Mouse (Mus musculus) heart, postnatal 0 days (tissue): ENCODE data around the gene Map4k4. TPM values are rescaled to one million over a fixed set of nuclear protein-coding genes. Genes with fewer than 3 reads are reported as not detected.

Source experiments
- ATAC-seq: fragments of 200-750 bp; cut with Nextera tagmentation; 2 replicates; pipeline ENCODE4 v1.8.0; 2017; ENCODE audit warnings: low read depth, moderate number of reproducible peaks, moderate library complexity; ENCODE audit not compliant: insufficient read depth
- DNase-seq: peaks from one replicate; pipeline ENCODE4 v3.0.0-alpha.2; 2016; ENCODE audit warnings: low spot score
- H3K27ac ChIP-seq: fragments of 300-500 bp; sonication (generic); 2 replicates; pipeline ENCODE4 v1.5.1; 2014; ENCODE audit warnings: low read depth, mild to moderate bottlenecking
- H3K27me3 ChIP-seq: fragments of 300-500 bp; sonication (generic); 2 replicates; pipeline ENCODE4 v1.6.1; 2014; ENCODE audit warnings: low read length, mixed read lengths; ENCODE audit not compliant: control insufficient read depth, insufficient read depth
- H3K36me3 ChIP-seq: fragments of 300-500 bp; sonication (generic); replicated peaks from 2 replicates; pipeline ENCODE4 v1.6.1; 2014; ENCODE audit warnings: low read length, mixed read lengths; ENCODE audit not compliant: control insufficient read depth, insufficient read depth
- H3K4me1 ChIP-seq: fragments of 300-500 bp; sonication (generic); 2 replicates; pipeline ENCODE4 v1.6.1; 2014; ENCODE audit warnings: antibody characterized with exemption; ENCODE audit not compliant: control insufficient read depth, insufficient read depth
- H3K4me2 ChIP-seq: fragments of 300-500 bp; sonication (generic); 2 replicates; pipeline ENCODE4 v1.6.1; 2014; ENCODE audit warnings: low read depth, mild to moderate bottlenecking, low read length, moderate library complexity
- H3K4me3 ChIP-seq: fragments of 300-500 bp; sonication (generic); 2 replicates; pipeline ENCODE4 v1.5.1; 2014; ENCODE audit warnings: low read depth, low read length
- H3K9ac ChIP-seq: fragments of 300-500 bp; sonication (generic); replicated peaks from 2 replicates; pipeline ENCODE4 v1.6.1; 2014; ENCODE audit warnings: low read depth, low read length, mixed read lengths
- H3K9me3 ChIP-seq: fragments of 300-500 bp; sonication (generic); replicated peaks from 2 replicates; pipeline ENCODE4 v1.6.1; 2016; ENCODE audit warnings: low read length; ENCODE audit not compliant: control insufficient read depth
- CTCF ChIP-seq: IDR thresholded peaks from 2 replicates; pipeline ENCODE4 v1.5.1; 2016; ENCODE audit warnings: antibody characterized with exemption, control low read depth, low read depth
- EP300 ChIP-seq: IDR thresholded peaks from 2 replicates; pipeline ENCODE4 v1.6.1; 2016; ENCODE audit warnings: antibody characterized with exemption, low read depth
- WGBS: fragments of 180-500 bp; shearing (Covaris S2); extraction: QIAGEN DNeasy Blood & Tissue Kit; methylation state at CpG from one replicate; pipeline ENCODE4 v1.1.7; 2014; 5-methylcytosine and 5-hydroxymethylcytosine counted together
- polyA plus RNA-seq: library from polyadenylated mRNA; unstranded; fragments of >200 nt; fragmentation: Nextera tagmentation; extraction: Ambion mirVana; gene quantifications from 2 replicates; pipeline ENCODE4 v1.2.1, GENCODE M21; 2015
- total RNA-seq: library from RNA; depleted of rRNA; stranded (reverse); fragments of >200 nt; gene quantifications from 2 replicates; pipeline ENCODE4 v1.2.3, GENCODE M21; 2014; ENCODE audit warnings: low replicate concordance

Map4k4 gene
- total and polyA plus RNA-seq, 2 experiments from 2014 or later = 17.4 to 129 TPM

DNA sequence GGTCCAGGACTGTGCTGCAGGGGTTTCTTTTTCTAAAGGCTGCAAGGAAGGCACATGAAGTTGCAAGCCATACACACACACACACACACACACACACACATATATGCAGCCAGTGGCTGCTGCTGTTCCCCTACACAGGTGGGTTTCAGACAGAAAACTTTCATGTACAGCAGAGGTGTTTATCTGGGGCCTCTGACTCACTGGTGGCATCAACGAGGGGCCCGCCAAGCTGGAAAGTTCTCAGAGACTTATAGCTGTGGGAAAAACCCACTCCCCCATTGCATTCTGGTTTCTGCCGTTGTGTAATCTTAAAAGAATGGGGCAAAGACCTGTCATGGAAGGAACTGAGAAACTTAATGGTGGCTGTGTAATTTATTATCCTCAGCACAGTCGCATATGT, 132.6 kb downstream of the Map4k4 start:
- TF ChIP-seq CTCF (no peak), EP300 (no peak)
- DNase-seq = no peak
- no peak for ATAC-seq
- Histone ChIP-seq H3K4me3 (no peak overlapping the region), H3K4me2 (no peak overlapping the region), H3K27me3 (no peaks in the 10 kb centered on the region), H3K9me3 (no peaks in the 10 kb centered on the region), H3K36me3 (peaks cover under 1% of the 10 kb centered on the region), H3K9ac (no peak overlapping the region), H3K27ac (no peak overlapping the region), H3K4me1 (peaks cover 10% of the 10 kb centered on the region)
- WGBS = 57% methylated on average over 4 of the region's 4 CpGs

DNA sequence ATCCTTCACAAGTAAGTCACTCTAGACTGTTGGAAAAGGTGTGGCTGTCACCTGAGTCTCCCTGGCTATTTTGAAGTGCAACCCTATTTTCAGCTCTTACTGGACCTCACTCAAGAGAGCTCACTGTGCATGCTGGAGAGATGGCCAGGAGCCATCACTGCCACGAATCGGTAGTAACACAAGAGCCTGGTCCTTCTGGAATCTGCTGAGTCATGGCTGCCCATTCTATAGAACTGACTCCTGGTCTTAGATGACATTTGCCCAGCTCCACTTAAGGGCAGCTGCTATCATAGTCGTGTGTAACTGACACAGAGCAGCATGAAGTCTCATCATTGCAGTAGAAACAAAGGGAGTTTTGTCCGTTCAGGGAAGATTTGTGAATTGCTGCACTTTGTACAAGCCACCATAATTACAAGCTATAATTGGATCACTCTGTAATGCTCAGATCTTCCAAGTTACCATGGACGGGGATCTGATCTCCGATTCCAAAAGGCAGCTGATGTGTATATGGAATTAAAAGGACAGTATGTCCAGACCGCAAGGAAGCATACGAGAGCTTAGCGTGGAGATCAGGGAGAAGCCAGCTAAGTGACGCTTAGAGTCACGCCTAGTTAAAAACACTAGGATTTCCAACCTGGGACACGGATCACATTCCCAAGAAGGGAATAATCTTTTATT, 133.2 kb downstream of the Map4k4 start:
- H3K27me3 ChIP-seq = no peaks in the 10 kb centered on the region
- peak; percentile 59 for ATAC-seq
- WGBS = 60% methylated on average over 12 of the region's 12 CpGs
- TF ChIP-seq CTCF (no peak), EP300 (no peak)
- no peaks in the 10 kb centered on the region for H3K9me3 ChIP-seq
- H3K9ac ChIP-seq = no peak overlapping the region
- H3K4me3 ChIP-seq = no peak overlapping the region
- no peaks in the 10 kb centered on the region; the same call in 1 of the 2 replicates for H3K36me3 ChIP-seq
- no peak overlapping the region for H3K4me2 ChIP-seq
- DNase-seq = peak; percentile 37
- peaks cover 10% of the 10 kb centered on the region for H3K4me1 ChIP-seq
- H3K27ac ChIP-seq = no peak overlapping the region

DNA sequence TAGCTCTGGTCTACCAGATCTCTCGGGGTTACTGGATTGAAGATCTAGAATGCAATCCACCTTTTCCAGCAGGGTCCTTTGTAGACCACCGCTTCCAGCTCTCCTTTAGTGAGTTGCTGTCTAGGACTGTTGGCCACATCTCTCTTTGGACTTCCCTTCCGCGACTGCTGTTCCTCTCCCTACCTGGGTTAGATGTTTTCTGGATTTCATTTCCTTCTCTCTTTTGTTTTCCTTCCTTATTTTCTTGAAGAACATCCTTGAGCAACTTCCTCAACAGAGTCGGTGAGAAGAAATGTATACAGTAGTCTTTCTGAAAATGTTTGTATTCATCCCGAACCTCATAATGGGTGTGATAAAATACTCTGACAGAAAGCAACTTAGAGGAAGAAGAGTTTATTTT, 137.1 kb downstream of the Map4k4 start:
- H3K4me3 ChIP-seq = no peak overlapping the region
- no peak for TF ChIP-seq EP300
- no peak for TF ChIP-seq CTCF
- H3K27me3 ChIP-seq = no peaks in the 10 kb centered on the region
- no peak overlapping the region for H3K27ac ChIP-seq
- no peaks in the 10 kb centered on the region for H3K9me3 ChIP-seq
- WGBS = 87% methylated on average over 6 of the region's 6 CpGs
- no peaks in the 10 kb centered on the region for H3K36me3 ChIP-seq
- ATAC-seq = no peak
- no peak for DNase-seq
- peaks cover 10% of the 10 kb centered on the region for H3K4me1 ChIP-seq
- H3K9ac ChIP-seq = no peak overlapping the region
- H3K4me2 ChIP-seq = no peak overlapping the region

GRCm38 (mm10) chr1:40045686-40046085, 145.0 kb downstream of the Map4k4 start:
- H3K4me1 ChIP-seq = no peaks in the 10 kb centered on the region
- H3K27ac ChIP-seq = no peak overlapping the region
- H3K4me2 ChIP-seq = no peak overlapping the region
- no peak for ATAC-seq
- H3K27me3 ChIP-seq = no peaks in the 10 kb centered on the region
- no peak for DNase-seq
- H3K36me3 ChIP-seq = no peaks in the 10 kb centered on the region
- H3K4me3 ChIP-seq = no peak overlapping the region
- H3K9me3 ChIP-seq = 0 out of 2 replicates have a peak, but pooled peaks cover 3% of the 10 kb centered on the region
- TF ChIP-seq EP300 (no peak), CTCF (no peak)
- WGBS = 57% methylated on average over 6 of the region's 6 CpGs
- no peak overlapping the region for H3K9ac ChIP-seq

DNA sequence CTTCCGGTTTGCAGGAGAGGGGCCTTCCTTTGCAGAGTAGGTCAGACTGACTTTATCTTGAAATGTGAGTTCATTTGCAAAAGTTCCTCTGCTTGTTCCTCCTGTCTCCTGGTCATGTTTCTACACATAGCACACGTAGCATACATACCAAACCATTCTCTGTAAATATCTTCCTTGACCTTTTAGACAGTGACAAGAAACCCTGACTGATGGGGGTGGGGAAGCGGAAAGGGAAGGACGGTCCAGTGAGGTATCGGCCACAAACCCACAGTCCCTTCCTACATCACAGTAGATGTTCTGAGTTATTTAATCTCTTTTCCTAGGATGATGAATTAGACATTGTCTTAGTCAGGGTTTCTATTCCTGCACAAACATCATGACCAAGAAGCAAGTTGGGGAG, 145.9 kb downstream of the Map4k4 start:
- 68% methylated on average over 5 of the region's 5 CpGs for WGBS

DNA sequence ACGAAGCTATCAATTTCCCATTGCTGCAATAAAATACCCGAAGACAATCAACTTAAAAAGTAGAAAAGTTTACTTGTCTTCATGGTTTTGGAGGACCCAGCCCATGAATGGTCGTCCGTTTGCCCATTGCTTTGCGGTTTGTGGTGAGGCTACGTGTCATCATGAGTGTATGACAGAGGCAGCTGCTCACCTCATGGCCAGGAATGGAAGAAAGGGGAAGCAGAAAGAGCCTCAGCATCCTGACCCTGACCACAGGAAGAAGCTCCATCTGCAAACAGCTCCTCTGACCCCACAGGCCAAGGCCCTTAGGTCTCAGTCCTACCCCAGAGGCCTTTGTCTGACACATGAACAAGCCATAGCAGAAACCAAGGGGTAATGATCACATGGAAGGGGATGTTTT, 150.4 kb downstream of the Map4k4 start:
- TF ChIP-seq EP300 (no peak), CTCF (no peak)

More for the DNA sequence above, 145.9 kb downstream of the Map4k4 start:
- Histone ChIP-seq H3K9me3 (0 out of 2 replicates have a peak, but pooled peaks cover 3% of the 10 kb centered on the region), H3K4me3 (no peak overlapping the region), H3K27ac (no peak overlapping the region), H3K4me2 (no peak overlapping the region), H3K27me3 (no peaks in the 10 kb centered on the region), H3K9ac (no peak overlapping the region), H3K4me1 (no peaks in the 10 kb centered on the region), H3K36me3 (no peaks in the 10 kb centered on the region)
- no peak for TF ChIP-seq CTCF
- TF ChIP-seq EP300 = no peak
- DNase-seq (no peak), ATAC-seq (no peak)

More for the DNA sequence above, 150.4 kb downstream of the Map4k4 start:
- H3K27ac ChIP-seq = no peak overlapping the region
- H3K9ac ChIP-seq = no peak overlapping the region
- no peaks in the 10 kb centered on the region for H3K36me3 ChIP-seq
- no peaks in the 10 kb centered on the region for H3K4me1 ChIP-seq
- ATAC-seq (no peak), DNase-seq (no peak)
- H3K27me3 ChIP-seq = no peaks in the 10 kb centered on the region
- no peak overlapping the region for H3K4me2 ChIP-seq
- 88% methylated on average over 6 of the region's 6 CpGs for whole genome bisulfite sequencing
- no peaks in the 10 kb centered on the region for H3K9me3 ChIP-seq
- no peak overlapping the region for H3K4me3 ChIP-seq
